Mouse (Mus musculus) gastrocnemius, postnatal 36 days (tissue): ENCODE measurements around the gene Prkn. TPM values are rescaled to one million over a fixed set of nuclear protein-coding genes. Genes with fewer than 3 reads are reported as not detected.

ENCODE experiments used
- DNase-seq, 2 experiments: peaks; one replicate each; pipeline ENCODE4 v3.0.0; 2022
- intact Hi-C: fragments of 180-260 bp; cut with DNase I; formaldehyde crosslinking; loops from one replicate; pipeline ENCODE4 v1.15.1; 2025
- total RNA-seq, 2 experiments: library from RNA; stranded (reverse); gene quantifications; 2 replicates each; pipeline ENCODE4 v1.2.3; 2021

The Prkn gene
- total RNA-seq, 2 experiments from 2014 or later = 15.2 TPM

DNA sequence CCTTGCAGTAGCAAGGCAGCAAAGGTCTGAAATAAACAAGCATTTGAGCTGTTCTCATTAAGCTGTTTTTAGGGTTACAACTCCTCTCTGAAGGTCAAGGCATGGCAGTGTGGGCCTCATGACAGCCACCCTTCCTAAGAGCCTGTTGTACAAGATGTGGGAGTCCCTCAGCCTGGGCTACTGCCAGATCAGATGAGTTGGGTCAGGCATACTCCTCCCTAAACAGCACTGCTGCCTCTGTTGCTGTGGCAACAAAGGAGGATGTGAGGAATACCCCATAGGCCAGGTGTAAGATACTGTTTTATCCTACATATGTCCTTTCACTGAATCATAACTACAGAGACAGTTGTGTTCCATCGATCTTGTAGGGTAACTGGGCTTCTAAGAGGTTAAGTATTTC lies 882.3 kb downstream of the Prkn start:
- intact Hi-C loops = no loop called here
- no peak for DNase-seq

DNA sequence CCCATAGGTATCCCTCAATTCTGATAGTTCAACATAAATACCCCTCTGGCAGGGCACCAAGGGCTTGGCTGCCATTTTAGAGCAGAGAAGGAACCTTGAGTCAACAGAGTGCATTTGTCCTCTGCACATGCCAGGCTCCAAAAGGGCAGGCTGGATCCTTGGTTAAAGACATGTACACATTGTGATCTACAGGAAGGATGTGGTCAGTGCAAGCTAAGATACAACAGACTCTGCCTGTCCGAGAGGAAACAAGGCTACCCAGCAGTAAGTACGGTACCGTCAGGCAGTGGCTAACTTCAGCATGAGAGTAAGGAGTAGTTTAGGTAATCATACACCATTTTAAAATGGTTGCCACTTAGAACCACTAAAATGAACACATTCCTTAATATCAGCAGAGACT lies 884.0 kb downstream of the Prkn start:
- DNase-seq = no peak
- intact Hi-C loops = no loop called here

DNA sequence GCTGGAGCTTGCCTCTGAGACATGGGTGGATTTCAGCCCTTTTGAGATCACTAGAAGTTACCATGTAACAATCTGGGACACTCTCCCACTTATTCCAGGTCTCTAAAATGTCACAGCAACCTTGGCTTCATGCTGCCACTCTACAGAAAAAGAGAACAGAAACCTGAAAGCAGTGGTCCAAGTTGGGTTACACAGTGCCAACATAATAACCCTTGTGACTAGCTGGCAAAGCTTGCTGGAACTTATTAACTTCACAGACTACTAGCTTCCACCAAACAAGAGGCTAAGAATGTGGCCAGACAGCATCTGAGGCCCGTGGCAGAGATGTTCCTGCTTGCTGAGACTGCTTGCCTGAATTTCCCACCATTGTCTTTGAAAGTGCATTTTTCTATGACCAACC lies 886.9 kb downstream of the Prkn start:
- DNase-seq = no peak
- intact Hi-C loops = no loop called here

DNA sequence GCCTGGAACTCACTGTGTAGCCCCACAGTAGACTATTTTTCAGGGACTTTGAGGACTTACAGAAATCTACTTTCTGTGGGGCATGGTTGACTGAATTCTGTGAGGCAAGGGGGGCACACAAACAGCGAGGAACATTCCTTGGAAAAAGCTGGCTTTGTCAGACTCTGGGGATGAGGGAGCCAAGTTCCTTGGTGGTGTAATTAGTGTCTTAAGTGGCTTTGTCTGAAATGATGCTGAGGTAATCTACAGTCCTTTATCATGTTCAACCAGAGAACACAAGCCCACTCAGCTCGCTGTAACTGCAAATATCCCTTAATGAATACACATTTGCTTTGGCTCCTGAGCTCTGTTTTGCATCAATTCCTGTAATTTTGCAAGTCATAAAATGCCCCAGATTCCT lies 888.1 kb downstream of the Prkn start:
- no peak for DNase-seq
- intact Hi-C loops = no loop called here

DNA sequence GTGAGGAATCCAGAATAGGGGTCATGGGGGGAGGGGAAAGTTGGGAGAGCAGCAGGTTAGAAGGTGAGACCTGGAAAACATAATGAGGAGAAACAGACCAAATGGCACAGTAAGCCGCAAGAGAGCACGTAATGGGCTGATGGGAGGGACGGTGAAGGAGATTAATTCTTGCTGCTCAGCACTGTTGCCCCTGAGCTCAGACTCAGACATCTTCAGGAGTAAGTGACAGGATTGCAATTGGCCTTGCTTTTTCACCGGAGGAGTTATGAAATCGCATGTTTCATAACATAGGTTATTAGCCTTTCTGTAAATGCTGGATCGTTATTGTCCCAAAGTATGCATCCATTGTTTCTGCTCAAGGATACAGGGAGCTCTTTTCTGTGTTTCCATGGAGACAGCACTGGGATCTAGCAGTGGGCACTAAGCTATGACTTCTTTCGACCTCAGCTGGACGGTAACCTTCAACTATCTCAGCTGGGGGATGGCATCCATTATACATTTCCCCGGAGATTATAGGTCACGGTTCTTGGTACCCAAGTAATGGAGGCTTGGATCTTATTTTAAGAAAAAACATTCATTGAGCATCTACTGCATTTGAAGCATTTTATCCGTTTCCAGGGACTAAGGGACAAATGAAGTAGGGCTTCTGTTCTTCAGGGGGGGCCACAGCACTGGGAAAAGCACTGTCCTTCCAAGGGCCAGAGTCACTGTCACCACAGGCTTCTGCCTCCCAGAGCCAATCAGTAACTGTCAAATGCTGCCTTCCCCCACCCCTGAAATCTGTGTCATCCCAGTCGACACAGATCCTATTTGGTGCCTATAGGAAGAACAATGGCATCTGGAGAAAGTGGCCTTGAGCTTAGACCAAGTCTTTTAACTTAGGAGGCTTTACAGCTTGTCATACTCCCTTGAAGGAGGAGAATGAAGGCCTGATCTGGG lies 890.7 kb downstream of the Prkn start:
- DNase-seq = no peak
- intact Hi-C loops = no loop called here

DNA sequence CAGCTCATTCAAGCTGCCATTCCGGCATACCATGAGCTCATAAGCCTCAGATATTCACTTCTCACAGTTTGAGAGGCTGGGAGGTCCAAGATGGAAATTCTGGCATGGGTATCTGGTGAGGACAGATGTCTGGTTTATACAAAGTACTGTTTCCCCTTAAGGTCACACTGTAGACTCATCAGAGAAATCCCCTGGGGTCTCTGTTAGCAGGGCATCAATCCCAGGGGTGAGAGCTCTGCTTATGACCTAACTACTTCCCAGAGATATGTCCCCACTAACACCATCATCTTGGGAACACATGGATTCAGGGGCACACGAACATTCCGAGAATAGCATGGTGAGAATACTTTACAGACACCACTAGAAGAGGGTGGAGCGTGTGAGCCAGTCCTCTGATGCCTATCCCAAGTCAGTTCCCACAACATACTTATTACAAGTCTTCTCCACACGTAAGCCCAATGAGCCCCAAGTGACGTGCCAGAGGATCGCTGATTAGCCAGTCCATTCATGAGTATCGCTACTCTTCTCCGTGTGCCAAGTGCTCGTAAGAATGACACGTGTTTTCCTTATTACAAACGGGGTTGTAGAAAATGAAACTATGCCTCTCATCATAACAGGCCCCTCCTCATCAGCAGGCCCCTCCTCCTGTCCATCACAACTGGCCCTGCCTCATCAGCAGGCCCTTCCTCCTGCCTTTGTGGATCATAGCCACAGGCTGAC lies 895.1 kb downstream of the Prkn start:
- no peak for DNase-seq
- intact Hi-C loops = no loop called here

DNA sequence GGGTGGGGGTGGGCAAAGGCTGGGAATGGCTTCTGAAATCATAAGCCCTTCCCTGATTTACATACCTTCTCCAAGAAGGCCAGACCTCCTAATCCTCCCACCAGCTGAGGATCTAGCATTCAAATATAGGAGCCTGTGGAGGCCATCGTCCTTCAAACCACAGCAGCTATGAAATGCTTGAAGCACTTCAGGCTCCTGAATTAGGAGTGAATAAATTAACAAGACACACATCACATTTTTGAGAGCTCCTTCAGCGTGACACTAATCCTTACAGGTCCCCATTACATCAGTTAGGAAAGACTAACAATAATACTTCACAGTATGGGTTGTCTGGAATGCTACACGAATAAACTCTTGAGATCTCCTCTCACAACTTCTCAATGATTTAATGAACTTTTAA lies 896.3 kb downstream of the Prkn start:
- DNase-seq = no peak
- intact Hi-C loops = no loop called here

DNA sequence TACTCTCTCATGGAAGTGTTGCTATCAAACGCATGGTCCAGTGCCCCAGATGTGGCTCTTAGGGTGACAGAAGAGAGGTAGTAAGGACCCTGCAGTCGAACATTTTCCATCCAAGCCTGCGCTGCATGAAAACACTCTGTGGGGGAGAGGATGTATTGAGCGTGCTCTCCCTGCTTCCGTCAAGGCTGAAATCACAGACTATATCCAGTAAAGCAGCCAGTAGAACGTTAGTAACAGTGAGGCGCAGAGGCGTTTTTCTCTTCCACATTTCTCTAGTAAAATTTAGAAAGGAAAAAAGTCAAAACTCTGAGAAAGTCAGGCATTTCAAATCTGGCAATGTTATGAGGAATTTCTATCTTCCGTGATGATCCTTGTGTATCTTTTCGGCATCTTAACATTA lies 897.7 kb downstream of the Prkn start:
- intact Hi-C loops = no loop called here
- no peak for DNase-seq

DNA sequence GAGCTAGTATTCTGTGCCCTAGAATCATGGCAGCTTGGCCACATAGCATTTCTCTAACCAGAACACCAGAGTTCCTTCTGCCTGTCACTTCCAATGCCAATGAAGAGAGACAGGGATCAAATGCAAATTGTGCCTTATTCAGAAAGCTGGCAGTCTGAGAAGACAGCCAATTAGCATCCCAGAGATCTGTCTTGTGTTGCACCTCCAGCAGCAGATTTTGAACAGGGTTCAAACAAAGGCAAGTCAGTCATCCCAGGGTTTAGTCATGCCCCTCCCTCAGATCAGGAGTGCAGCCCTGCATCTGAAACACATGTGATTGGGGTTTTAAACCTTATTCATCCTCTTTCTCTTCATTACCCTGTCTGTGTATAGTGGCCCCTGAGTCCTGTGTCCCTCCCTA lies 900.5 kb downstream of the Prkn start:
- intact Hi-C loops = no loop called here
- DNase-seq = no peak

DNA sequence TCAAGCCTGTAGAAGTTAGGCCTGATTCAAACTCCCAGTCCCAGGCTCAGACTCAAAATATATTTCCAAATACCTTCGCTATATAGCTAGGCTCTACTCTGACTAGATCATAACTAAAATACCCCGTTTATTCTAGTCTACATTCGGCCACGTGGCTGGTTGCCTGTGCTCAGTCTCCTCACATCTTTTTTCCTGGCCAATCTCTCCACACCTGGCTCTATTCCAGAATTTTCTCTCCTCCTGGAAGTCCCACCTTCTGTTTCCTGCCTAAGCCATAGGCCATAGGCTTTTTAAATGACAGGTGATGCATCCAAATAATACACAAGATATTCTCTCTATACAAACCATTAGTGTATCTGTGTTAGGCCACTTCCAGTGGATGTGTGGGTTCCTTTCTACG lies 901.0 kb downstream of the Prkn start:
- intact Hi-C loops = no loop called here
- DNase-seq = no peak

DNA sequence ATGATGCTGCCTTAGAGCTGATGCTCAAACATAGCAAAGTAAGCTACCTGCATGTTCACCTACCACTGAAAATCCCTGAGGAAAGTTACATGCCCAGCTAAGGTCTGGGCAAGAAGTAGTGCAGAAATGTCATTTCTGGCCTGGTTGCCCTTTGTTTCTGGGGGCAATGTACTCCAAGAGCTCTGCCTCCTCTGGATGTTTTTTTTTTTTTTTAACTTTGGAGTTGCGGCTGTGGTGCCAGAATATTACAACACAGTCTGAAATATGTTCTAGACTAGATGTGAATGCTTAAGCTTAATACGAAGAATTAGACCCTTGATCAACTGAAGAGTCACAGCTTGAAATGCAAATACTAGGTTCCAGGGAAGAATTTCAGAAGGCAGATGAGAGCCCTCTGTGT lies 911.1 kb downstream of the Prkn start:
- no peak for DNase-seq
- intact Hi-C loops = no loop called here

DNA sequence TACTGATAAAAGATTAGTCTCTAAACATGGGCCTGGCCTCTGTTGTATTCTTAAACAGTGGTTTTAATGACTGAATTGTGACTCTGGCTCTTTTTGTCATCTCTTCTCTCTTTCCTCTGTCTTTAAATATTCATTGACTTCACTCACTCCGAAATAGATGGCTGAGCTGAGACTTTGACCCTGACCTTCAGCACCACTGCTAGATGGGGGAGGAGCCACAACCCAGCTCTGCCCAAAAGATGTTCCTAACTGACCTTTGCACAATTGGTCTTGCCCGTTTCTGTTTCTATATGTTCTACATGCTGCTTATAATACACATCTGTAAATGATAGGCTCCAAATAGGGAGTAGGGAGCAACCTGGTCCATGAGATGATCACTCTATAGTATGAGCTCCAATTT lies 912.5 kb downstream of the Prkn start:
- DNase-seq = no peak
- intact Hi-C loops = no loop called here

DNA sequence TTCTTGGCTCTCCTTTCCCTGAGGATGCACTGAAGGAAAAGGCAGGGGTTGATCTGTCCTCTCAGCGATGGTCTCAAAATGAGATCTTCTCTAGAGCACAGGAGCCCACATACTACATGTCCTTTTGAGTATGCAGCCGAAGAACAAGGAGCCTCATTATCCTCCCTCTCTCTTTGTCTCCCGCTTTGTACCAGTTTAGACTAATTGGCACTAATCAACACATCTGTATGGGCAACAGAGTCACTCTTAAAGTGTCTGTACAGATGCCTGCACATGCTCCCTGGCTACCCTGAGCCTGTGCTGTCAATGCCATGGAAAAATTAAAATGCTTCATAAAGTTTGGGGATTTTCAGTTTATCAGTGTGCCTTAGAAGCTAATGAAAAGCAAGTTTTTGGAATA lies 924.9 kb downstream of the Prkn start:
- no peak for DNase-seq
- intact Hi-C loops = no loop called here

DNA sequence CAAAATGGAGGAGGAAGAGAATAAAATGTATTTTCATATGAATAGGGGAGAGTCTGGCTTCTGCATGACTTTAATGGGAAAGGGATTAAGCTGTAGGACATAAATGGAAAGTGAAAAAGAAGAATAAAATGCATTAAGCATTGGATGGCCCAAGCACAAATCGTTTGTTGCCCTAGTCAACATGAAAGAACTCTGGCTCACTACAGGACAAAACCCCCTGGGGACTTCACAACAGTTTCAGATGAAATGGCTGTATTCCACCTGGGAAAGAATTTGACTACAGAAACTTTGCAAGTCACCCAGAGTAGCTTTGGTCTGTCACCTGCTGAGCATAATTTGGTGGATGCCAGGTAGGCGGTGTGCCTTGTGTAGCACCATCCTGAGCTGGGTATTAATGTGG lies 925.4 kb downstream of the Prkn start:
- DNase-seq = no peak
- intact Hi-C loops = no loop called here

DNA sequence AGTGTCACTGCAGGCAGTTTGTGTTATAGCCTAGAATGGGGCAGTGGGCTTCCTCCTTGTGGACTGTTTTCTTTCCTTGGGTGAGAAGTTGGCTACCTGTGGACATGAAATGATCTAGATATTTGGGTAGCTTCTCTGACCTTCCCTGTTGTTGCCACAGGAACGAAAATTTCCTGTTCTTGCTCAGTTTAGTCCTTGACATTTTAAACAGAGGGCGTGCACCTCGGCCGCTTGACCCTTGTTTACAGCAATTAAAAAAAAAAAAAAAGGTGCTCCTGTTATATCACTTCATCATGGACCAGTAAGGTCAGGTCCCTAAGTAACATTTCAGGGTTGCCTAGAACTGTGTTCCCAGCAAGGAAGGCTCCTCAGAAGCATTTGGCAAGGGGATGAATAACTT lies 927.1 kb downstream of the Prkn start:
- intact Hi-C loops = no loop called here
- DNase-seq = no peak

DNA sequence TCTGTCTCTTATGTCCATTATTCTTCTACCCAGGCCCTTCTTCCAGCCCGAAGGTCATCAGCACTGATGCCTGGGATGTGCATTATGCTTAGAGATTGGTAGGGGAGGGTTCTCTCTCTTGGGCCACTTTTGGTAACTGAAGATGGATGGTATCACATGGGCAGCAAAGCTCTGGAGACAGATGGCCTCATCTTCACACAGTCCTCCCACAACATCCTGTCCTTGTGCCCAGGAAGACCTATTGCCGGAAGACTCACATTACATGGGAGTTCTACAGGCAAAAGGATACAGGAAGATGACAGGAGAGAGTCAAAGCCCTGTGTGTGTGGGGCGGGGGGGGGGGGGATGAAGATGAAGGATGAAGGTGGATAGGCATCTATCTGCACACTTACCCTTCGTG lies 928.2 kb downstream of the Prkn start:
- intact Hi-C loops = no loop called here
- DNase-seq = no peak

DNA sequence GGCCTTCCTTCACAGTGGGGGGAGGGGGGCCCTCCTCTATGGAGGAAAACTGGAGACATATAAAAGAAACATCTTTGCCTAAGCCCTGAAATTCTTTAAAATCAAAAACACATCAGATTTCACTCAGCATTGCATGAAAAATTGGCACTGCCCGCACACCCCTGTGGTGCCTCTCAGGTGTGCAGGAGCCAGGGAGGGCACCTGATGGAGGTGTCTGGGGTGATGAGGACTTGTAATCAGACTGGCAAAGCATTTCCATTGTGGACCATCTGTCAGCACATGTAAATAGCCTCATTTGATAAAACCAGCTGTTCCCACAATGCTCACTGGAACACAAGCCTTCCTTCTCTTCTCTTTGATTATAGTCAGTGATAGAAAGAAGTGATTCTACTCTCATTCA lies 928.8 kb downstream of the Prkn start:
- no peak for DNase-seq
- intact Hi-C loops = no loop called here

DNA sequence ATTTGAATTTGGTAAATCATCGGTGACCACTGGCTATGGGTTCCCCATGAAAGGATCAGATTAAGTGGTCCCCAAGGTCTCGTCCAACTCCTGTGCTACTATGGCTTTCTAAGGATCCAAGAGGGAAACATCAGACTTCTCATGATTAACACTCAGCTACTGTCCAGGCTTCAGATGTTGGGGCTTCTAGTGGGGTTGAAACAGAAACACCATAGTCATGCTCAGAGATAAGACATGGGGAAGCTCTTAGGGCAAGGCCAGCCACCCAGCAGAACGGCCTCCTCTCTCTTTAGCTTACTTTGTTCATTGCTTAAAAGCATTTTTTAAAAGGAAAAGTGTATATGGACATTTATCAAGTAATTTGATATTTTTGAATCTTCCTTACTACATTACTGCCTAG lies 929.3 kb downstream of the Prkn start:
- no peak for DNase-seq
- intact Hi-C loops = no loop called here

DNA sequence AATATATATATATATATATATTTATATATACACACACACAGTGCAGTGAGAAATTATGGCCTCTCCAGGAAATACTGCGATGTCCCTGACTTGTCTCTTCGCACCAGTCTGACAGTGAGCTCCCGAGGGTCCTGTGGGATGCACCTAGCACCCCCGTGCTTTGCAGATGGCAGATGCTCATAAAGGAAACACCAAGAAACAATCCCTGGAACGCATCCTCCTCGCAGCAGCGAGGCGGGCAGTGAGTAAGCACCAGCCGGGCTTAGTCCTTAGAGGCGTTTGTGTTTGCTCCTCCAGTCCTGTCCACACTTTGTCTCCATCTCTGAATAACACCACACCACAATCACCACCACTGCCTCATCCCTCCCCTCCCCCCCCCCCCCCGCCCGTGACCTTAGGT lies 939.4 kb downstream of the Prkn start:
- intact Hi-C loops = no loop called here
- DNase-seq = no peak

DNA sequence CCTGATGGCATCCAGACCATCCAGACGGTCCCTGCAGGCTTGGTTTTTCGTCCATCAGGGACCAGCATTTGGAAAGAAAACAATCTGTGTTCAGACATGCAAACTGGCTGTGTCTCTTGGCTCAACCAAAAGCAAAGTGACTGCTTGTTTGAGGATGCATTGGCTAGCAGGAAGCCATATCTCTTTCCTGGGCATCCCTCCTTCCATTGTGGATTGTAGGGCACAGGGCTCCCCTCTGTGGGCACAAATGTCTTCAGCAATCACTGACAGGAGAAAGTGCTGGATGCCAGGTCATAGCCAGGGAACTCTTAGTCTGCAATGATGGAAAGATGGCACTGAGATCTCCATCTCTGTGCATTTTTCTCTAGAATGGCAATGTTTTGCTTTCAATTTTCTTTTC lies 939.8 kb downstream of the Prkn start:
- intact Hi-C loops = no loop called here
- no peak for DNase-seq

DNA sequence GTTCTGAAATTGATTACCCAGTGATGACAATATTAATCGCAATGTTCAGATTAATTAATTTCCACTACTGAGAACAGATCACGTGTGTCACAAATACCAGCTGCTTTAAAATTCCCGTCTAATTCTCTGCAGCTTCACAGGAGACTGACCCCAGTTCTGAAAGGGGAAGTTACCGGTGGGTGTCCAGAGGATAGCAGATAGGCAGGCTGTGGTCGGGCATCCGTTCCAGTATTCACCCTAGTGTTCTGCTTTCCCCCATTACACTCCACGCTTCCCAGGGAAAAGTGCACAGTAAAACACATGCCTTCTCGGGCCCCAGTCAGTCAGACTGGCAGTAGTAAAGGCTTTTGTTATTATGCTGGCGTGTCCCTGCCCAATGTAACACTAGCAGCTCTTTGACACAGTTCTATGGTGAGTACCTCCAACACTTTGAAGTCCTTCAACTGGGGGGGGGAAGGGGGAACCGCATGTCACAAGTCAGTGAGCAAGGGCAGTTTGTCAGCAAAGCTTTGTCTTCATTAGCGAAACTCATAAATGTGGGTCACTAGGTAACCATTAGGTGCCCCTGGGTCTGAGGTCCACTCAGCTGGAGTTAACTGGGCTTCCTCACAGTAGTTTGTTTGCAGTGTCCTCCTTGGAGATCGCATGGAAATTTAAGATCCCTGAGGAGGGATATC lies 940.8 kb downstream of the Prkn start:
- intact Hi-C loops = no loop called here
- DNase-seq = no peak
